Mouse (Mus musculus) lung, adult 2 months (tissue): Measurements from ENCODE around the gene Polr3h.

Source experiments
- CTCF ChIP-seq: fragments of 200-500 bp; IDR thresholded peaks from 2 replicates; pipeline ENCODE4 v1.5.1; 2011; ENCODE audit warnings: mild to moderate bottlenecking, low read length, control low read depth; ENCODE audit not compliant: insufficient read depth
- POLR2A ChIP-seq: fragments of 200-500 bp; IDR thresholded peaks from 2 replicates; pipeline ENCODE4 v1.6.1; 2011; ENCODE audit warnings: low read depth, mild to moderate bottlenecking, control low read depth, low read length, borderline replicate concordance; ENCODE audit errors: extremely low read depth

GRCm38 (mm10) chr15:81853081-81853480, 73.0 kb downstream of the Polr3h start:
- TF ChIP-seq CTCF (no peak), POLR2A (no peak)
